Mouse (Mus musculus) hindbrain, embryonic 11.5 days (tissue): ENCODE data around the gene Fam160a1. TPM values are rescaled to one million over a fixed set of nuclear protein-coding genes. Genes with fewer than 3 reads are reported as not detected.
A peak's percentile ranks its signal among the peaks of the same experiment; 100 is the strongest.

Experiments
- ATAC-seq: fragments of 200-750 bp; cut with Nextera tagmentation; 2 replicates; pipeline ENCODE4 v1.8.0; 2017; ENCODE audit warnings: mild to moderate bottlenecking, moderate TSS enrichment, moderate library complexity; ENCODE audit not compliant: low FRiP score
- DNase-seq: peaks from one replicate; pipeline ENCODE4 v3.0.0-alpha.2; 2015; ENCODE audit warnings: low spot score
- H3K27ac ChIP-seq: fragments of 300-500 bp; sonication (generic); 2 replicates; pipeline ENCODE4 v1.5.1; 2014; ENCODE audit warnings: mild to moderate bottlenecking, low read depth, low read length
- H3K27me3 ChIP-seq: fragments of 300-500 bp; sonication (generic); 2 replicates; pipeline ENCODE4 v1.6.1; 2014; ENCODE audit warnings: mild to moderate bottlenecking, low read length, moderate library complexity, mixed read lengths; ENCODE audit not compliant: control insufficient read depth, insufficient read depth
- H3K36me3 ChIP-seq: fragments of 300-500 bp; sonication (generic); 2 replicates; pipeline ENCODE4 v1.6.1; 2014; ENCODE audit warnings: mild to moderate bottlenecking, low read length, moderate library complexity, mixed read lengths; ENCODE audit not compliant: control insufficient read depth, insufficient read depth
- H3K4me1 ChIP-seq: fragments of 300-500 bp; sonication (generic); replicated peaks from 2 replicates; pipeline ENCODE4 v1.6.1; 2014; ENCODE audit warnings: low read length, mixed read lengths; ENCODE audit not compliant: control insufficient read depth, insufficient read depth
- H3K4me2 ChIP-seq: fragments of 300-500 bp; sonication (generic); replicated peaks from 2 replicates; pipeline ENCODE4 v1.6.1; 2014; ENCODE audit warnings: mild to moderate bottlenecking, low read depth, low read length
- H3K4me3 ChIP-seq: fragments of 300-500 bp; sonication (generic); 2 replicates; pipeline ENCODE4 v1.5.1; 2014; ENCODE audit warnings: low read depth, low read length
- H3K9ac ChIP-seq: fragments of 300-500 bp; sonication (generic); 2 replicates; pipeline ENCODE4 v1.6.1; 2014; ENCODE audit warnings: low read depth, low read length
- H3K9me3 ChIP-seq: fragments of 300-500 bp; sonication (generic); 2 replicates; pipeline ENCODE4 v1.6.1; 2016; ENCODE audit warnings: low read length; ENCODE audit not compliant: control insufficient read depth
- WGBS: fragments of 180-500 bp; shearing (Covaris S2); extraction: QIAGEN DNeasy Blood & Tissue Kit; methylation state at CpG from one replicate; pipeline ENCODE4 v1.1.7; 2014; 5-methylcytosine and 5-hydroxymethylcytosine counted together
- polyA plus RNA-seq: library from polyadenylated mRNA; unstranded; fragments of >200 nt; fragmentation: Nextera tagmentation; extraction: Ambion mirVana; gene quantifications from 2 replicates; pipeline ENCODE4 v1.2.1, GENCODE M21; 2014

The Fam160a1 gene
- polyA plus RNA-seq, 1 experiment from 2014 or later = 0.60 TPM

DNA sequence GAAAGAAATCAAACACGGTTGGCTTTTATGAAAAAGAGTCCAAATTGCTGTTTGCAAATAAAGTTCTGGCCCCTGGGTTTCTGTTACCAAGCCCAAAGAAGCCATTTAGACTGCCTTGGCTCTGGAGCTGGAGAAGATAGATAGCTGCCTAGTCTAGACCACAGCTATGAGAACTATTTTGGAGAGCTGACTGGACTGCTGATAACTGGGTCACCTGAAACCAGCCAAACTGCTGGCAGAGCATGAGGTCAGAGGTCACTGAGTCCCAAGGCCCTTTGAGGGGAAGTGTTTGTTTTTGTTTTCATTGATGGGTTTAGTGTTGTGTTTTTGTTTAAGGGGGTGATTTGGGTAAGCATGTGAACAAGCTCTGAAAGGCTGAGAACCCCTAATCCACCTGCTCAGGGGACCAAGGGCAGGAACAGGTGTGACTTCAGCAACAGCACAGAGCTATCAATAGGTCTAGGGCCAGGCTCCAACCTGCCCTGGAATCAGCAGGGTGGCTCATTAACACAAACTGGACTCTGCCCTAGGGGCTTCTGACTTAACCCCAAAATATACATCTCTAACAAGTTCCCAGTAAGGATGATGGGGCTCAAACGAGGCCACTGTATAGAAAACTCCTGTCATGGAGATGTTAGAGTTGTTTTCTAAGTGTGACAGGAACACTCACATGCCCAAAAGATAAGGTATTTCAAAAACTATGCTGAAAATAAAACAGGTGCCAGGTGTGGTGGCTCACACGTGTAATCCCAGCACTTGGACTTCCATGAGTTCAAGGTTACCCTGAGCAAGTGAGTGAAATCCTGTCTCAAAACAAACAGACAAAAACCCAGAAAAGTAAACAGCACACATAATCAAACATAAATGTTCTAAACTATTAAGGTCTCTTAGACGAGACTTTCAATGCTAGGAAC is 3.7 kb downstream of the Fam160a1 start:
- H3K4me3 ChIP-seq = no peak overlapping the region
- H3K9me3 ChIP-seq = no peaks in the 10 kb centered on the region
- no peaks in the 10 kb centered on the region for H3K36me3 ChIP-seq
- H3K27ac ChIP-seq = no peak overlapping the region
- H3K9ac ChIP-seq = no peak overlapping the region
- DNase-seq = no peak
- no peaks in the 10 kb centered on the region for H3K27me3 ChIP-seq
- WGBS = 66% methylated on average over 4 of the region's 4 CpGs
- H3K4me1 ChIP-seq = no peaks in the 10 kb centered on the region
- ATAC-seq = no peak
- no peak overlapping the region for H3K4me2 ChIP-seq

DNA sequence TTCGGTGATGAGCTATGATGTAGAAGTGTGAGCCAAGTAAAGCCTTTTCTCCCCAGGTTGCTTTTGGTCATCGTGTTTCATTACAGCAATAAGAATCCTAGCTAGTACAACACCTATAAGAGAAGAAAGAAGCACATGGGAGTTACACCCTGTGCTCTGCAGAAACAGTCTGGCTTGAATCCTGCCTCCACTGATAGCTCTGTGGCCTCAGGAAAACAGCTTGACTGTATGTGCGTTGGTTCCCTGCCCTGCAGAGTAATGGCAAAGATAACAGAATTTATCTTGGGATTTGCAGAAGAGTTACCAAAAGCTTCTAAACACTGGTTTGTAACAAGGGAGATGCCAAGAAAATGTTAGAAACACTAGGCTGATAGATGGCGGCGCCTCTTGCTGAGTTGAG is 5.1 kb downstream of the Fam160a1 start:
- H3K9ac ChIP-seq = no peak overlapping the region
- H3K27ac ChIP-seq = no peak overlapping the region
- H3K36me3 ChIP-seq = no peaks in the 10 kb centered on the region
- H3K27me3 ChIP-seq = no peaks in the 10 kb centered on the region
- no peak overlapping the region for H3K4me3 ChIP-seq
- no peaks in the 10 kb centered on the region for H3K4me1 ChIP-seq
- no peaks in the 10 kb centered on the region for H3K9me3 ChIP-seq
- no peak overlapping the region for H3K4me2 ChIP-seq
- no peak for DNase-seq
- ATAC-seq = no peak
- 96% methylated on average over 5 of the region's 5 CpGs for whole genome bisulfite sequencing

DNA sequence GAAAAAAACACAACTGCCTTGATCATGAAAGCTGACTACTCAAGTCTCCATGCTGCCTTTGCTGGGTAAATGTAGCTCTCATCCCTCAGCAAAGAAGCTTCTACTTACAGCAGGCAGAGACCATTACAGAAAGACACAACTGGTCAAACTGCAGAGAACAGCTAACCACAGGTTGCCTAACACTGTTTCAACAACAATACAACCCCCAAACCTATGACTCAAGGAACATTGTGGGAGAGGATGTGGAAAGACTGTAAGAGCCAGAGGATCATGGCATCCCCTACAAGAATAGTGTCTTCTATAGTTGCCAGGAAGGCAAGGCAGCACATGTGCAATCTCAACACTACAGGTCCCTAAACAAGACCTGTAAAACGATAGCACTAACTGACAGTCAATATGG is 23.9 kb downstream of the Fam160a1 start:
- Histone ChIP-seq H3K9ac (no peak overlapping the region), H3K4me2 (no peak overlapping the region), H3K4me1 (no peaks in the 10 kb centered on the region), H3K36me3 (no peaks in the 10 kb centered on the region), H3K4me3 (no peak overlapping the region), H3K27ac (no peak overlapping the region), H3K27me3 (no peaks in the 10 kb centered on the region), H3K9me3 (no peaks in the 10 kb centered on the region)
- no peak for ATAC-seq
- 38% methylated on average over 1 of the region's 1 CpGs for WGBS
- DNase-seq = no peak

DNA sequence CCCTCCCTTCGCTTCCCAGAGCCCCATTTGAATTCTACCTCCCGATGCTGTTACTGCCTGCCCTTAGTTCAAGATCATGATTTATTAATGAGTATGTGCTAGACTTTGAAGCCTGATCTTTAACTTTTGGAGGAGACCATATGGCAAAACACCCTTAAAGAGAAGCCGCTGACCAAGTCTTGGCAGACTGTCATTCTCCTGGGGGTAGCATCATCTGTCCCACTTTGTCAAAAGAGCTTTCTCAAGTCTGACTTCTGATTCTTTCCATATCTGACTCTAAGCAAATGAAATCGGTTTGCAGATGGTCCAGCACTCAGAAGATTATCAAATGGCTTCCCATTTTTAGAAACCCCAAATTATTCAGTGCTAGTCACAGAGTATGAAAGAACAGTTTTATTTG is 27.3 kb downstream of the Fam160a1 start:
- Histone ChIP-seq H3K4me1 (no peaks in the 10 kb centered on the region), H3K4me3 (no peak overlapping the region), H3K4me2 (no peak overlapping the region), H3K27me3 (no peaks in the 10 kb centered on the region), H3K9me3 (no peaks in the 10 kb centered on the region), H3K27ac (no peak overlapping the region), H3K9ac (no peak overlapping the region), H3K36me3 (no peaks in the 10 kb centered on the region)
- ATAC-seq (no peak), DNase-seq (no peak)
- WGBS = 66% methylated on average over 4 of the region's 4 CpGs

DNA sequence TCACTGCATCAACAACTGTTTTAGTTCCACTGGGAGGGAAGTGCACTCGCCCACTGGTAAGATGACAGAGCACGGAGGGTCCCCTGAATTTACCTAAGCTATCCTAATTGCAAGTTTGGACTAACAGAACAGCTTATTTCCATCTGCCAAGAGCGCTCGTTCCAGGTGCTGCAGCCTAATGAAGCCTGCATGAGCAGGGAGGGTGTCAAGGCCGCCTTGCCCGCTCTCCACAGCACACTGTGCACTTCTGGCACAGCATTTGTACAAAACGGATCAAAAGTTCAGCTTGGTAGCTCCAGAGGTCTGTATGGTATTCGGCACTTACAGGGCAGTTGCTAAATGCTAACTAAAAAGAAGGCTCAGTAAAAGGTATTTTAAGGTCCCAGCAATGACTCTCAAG is 30.6 kb downstream of the Fam160a1 start:
- no peaks in the 10 kb centered on the region for H3K27me3 ChIP-seq
- H3K9ac ChIP-seq = no peak overlapping the region
- no peak overlapping the region for H3K27ac ChIP-seq
- H3K4me3 ChIP-seq = no peak overlapping the region
- H3K36me3 ChIP-seq = no peaks in the 10 kb centered on the region
- no peaks in the 10 kb centered on the region for H3K9me3 ChIP-seq
- no peak overlapping the region for H3K4me2 ChIP-seq
- ATAC-seq = no peak
- WGBS = 86% methylated on average over 8 of the region's 8 CpGs
- no peak for DNase-seq
- H3K4me1 ChIP-seq = no peaks in the 10 kb centered on the region

DNA sequence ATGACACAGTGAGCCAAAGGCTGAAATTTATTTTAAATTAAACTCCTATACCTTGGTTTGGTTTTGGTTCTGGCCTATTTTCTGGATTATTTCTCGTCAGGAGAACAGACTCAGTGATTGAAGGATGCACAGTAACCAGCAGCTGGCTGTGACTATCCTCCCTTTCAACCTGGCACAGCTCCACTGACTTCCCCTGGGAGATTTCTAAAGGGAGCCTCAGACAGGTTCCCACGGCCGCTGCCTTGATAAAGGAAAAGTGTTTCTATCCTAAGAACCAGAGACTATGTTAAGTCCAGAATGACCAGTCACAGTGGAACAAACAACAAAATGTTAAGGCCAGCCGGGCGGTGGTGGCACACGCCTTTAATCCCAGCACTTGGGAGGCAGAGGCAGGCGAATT is 36.2 kb downstream of the Fam160a1 start:
- H3K27me3 ChIP-seq = no peaks in the 10 kb centered on the region
- no peaks in the 10 kb centered on the region for H3K4me1 ChIP-seq
- no peak overlapping the region for H3K4me2 ChIP-seq
- H3K36me3 ChIP-seq = no peaks in the 10 kb centered on the region
- no peak overlapping the region for H3K27ac ChIP-seq
- DNase-seq (no peak), ATAC-seq (no peak)
- 84% methylated on average over 7 of the region's 7 CpGs for WGBS
- H3K4me3 ChIP-seq = no peak overlapping the region
- no peak overlapping the region for H3K9ac ChIP-seq
- H3K9me3 ChIP-seq = no peaks in the 10 kb centered on the region

DNA sequence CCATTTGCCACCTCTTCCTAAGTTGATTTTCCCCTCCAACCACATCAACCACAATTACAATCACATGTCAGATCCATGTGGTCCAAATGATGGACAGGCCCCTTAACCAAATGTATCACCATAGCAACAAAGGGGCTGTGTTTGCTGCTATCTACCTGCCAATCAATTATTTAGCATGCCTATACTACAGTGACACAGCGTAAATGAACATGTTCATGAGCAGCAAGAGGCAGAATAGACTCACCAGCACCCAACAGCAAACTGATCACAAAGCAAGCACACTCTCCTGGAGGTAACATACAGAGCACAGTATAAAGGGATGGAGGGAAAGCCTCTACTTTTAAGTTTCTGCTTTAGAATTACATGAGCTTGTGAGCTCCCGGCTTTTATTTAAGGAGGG is 36.8 kb downstream of the Fam160a1 start:
- no peak overlapping the region for H3K4me3 ChIP-seq
- 65% methylated on average over 2 of the region's 2 CpGs for WGBS
- H3K9me3 ChIP-seq = no peaks in the 10 kb centered on the region
- no peaks in the 10 kb centered on the region for H3K36me3 ChIP-seq
- H3K4me1 ChIP-seq = no peaks in the 10 kb centered on the region
- H3K4me2 ChIP-seq = no peak overlapping the region
- no peaks in the 10 kb centered on the region for H3K27me3 ChIP-seq
- H3K9ac ChIP-seq = no peak overlapping the region
- ATAC-seq (peak; percentile 64; the same call in 1 of the 2 replicates), DNase-seq (no peak)
- H3K27ac ChIP-seq = no peak overlapping the region

DNA sequence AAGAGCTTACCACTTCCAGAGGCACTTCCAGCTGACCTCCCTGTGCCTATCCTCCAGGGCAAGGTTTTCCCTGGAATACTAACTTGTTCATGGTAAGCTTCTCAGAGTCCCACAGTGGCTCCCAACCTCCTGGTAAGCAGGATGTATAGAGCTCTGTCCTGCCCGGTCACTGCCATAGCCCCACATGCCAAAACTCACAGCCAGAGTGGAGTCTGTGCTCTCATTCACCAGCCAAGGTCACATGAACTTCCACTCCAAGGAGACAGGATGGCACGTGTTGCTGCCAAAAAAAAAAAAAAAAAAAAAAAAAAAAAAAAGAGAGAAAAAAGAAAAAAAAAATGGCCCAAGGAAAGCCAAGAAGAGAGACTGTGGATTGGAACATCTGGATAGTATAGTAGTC is 39.2 kb downstream of the Fam160a1 start:
- Histone ChIP-seq H3K36me3 (no peaks in the 10 kb centered on the region), H3K9me3 (no peaks in the 10 kb centered on the region), H3K4me3 (no peak overlapping the region), H3K9ac (no peak overlapping the region), H3K27ac (no peak overlapping the region), H3K27me3 (no peaks in the 10 kb centered on the region), H3K4me1 (no peaks in the 10 kb centered on the region), H3K4me2 (no peak overlapping the region)
- 92% methylated on average over 2 of the region's 2 CpGs for WGBS
- DNase-seq (no peak), ATAC-seq (no peak)

DNA sequence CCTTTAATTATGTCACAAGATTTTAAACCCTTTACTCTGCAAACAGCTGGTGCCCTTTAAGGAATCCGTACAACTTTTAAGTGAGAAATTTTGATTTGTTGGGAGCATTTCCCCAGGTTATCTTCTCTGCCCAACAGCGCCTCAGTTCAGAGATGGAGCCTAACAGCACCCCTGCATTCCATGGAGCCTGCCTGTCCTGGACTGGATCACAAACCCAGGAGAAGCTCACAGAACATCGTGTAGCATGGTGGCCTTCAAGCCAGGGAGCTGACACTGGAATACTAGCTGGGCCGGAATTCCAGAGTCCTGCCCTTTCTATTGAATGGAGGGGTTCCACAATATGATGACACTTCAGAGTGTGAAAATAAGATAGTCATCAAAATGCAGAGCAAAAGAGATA is 39.7 kb downstream of the Fam160a1 start:
- DNase-seq = no peak
- H3K9ac ChIP-seq = no peak overlapping the region
- no peak overlapping the region for H3K27ac ChIP-seq
- H3K36me3 ChIP-seq = no peaks in the 10 kb centered on the region
- no peak overlapping the region for H3K4me2 ChIP-seq
- no peaks in the 10 kb centered on the region for H3K9me3 ChIP-seq
- no peak for ATAC-seq
- H3K27me3 ChIP-seq = no peaks in the 10 kb centered on the region
- no peaks in the 10 kb centered on the region for H3K4me1 ChIP-seq
- 81% methylated on average over 4 of the region's 4 CpGs for WGBS
- no peak overlapping the region for H3K4me3 ChIP-seq
